Mouse (Mus musculus) embryonic facial prominence, embryonic 14.5 days (tissue): ENCODE measurements around the gene Cbx4. TPM values are rescaled to one million over a fixed set of nuclear protein-coding genes. Genes with fewer than 3 reads are reported as not detected.

Experiments used
- ATAC-seq: fragments of 200-750 bp; cut with Nextera tagmentation; 2 replicates; pipeline ENCODE4 v1.8.0; 2017; ENCODE audit warnings: low read depth, moderate number of reproducible peaks, moderate TSS enrichment
- DNase-seq: peaks from one replicate; pipeline ENCODE4 v3.0.0-alpha.2; 2015; ENCODE audit warnings: low spot score
- H3K27ac ChIP-seq: fragments of 300-500 bp; sonication (generic); replicated peaks from 2 replicates; pipeline ENCODE4 v1.5.1; 2014; ENCODE audit warnings: low read depth, mild to moderate bottlenecking, low read length, moderate library complexity
- H3K27me3 ChIP-seq: fragments of 300-500 bp; sonication (generic); replicated peaks from 2 replicates; pipeline ENCODE4 v1.6.1; 2014; ENCODE audit warnings: low read length; ENCODE audit not compliant: control insufficient read depth, insufficient read depth
- H3K36me3 ChIP-seq: fragments of 300-500 bp; sonication (generic); 2 replicates; pipeline ENCODE4 v1.6.1; 2014; ENCODE audit warnings: low read length, mixed read lengths; ENCODE audit not compliant: control insufficient read depth, insufficient read depth
- H3K4me1 ChIP-seq: fragments of 300-500 bp; sonication (generic); 2 replicates; pipeline ENCODE4 v1.6.1; 2014; ENCODE audit warnings: antibody characterized with exemption, low read length; ENCODE audit not compliant: control insufficient read depth, insufficient read depth
- H3K4me2 ChIP-seq: fragments of 300-500 bp; sonication (generic); 2 replicates; pipeline ENCODE4 v1.6.1; 2014; ENCODE audit warnings: low read depth, mild to moderate bottlenecking, low read length, moderate library complexity, mixed read lengths
- H3K4me3 ChIP-seq: fragments of 300-500 bp; sonication (generic); 2 replicates; pipeline ENCODE4 v1.5.1; 2014; ENCODE audit warnings: low read depth, mild to moderate bottlenecking, low read length
- H3K9ac ChIP-seq: fragments of 300-500 bp; sonication (generic); 2 replicates; pipeline ENCODE4 v1.6.1; 2014; ENCODE audit warnings: low read depth, mild to moderate bottlenecking, low read length, moderate library complexity, mixed read lengths
- H3K9me3 ChIP-seq: fragments of 300-500 bp; sonication (generic); 2 replicates; pipeline ENCODE4 v1.6.1; 2016; ENCODE audit warnings: low read length; ENCODE audit not compliant: control insufficient read depth
- WGBS: fragments of 180-500 bp; shearing (Covaris S2); extraction: QIAGEN DNeasy Blood & Tissue Kit; methylation state at CpG from one replicate; pipeline ENCODE4 v1.1.7; 2014; 5-methylcytosine and 5-hydroxymethylcytosine counted together
- polyA plus RNA-seq: library from polyadenylated mRNA; unstranded; fragments of >200 nt; fragmentation: Nextera tagmentation; extraction: Ambion mirVana; gene quantifications from 2 replicates; pipeline ENCODE4 v1.2.1, GENCODE M21; 2014

Gene Cbx4
- polyA plus RNA-seq, 1 experiment from 2014 or later: 11.0 TPM

- Histone ChIP-seq H3K27ac (peak overlapping the region; percentile 58), H3K36me3 (no peaks in the 10 kb centered on the region), H3K4me1 (peaks cover 36% of the 10 kb centered on the region), H3K4me2 (peak overlapping the region; percentile 99), H3K27me3 (peaks cover 84% of the 10 kb centered on the region), H3K9ac (peak overlapping the region; percentile 91), H3K9me3 (no peaks in the 10 kb centered on the region), H3K4me3 (peak overlapping the region; percentile 65)
- no peak for ATAC-seq
- WGBS: under 1% methylated on average over 38 of the region's 65 CpGs
- peak; percentile 55 for DNase-seq
Observed at GRCm38 (mm10) chr11:119056301-119057211, 29.5 kb downstream of the Cbx4 start.

- Histone ChIP-seq H3K27me3 (peaks cover 85% of the 10 kb centered on the region), H3K4me2 (peak overlapping the region; percentile 99), H3K36me3 (no peaks in the 10 kb centered on the region), H3K27ac (no peak overlapping the region), H3K9ac (peak overlapping the region; percentile 5; the same call in 1 of the 2 replicates), H3K4me1 (peaks cover 36% of the 10 kb centered on the region), H3K4me3 (peak overlapping the region; percentile 65), H3K9me3 (no peaks in the 10 kb centered on the region)
- DNase-seq (no peak), ATAC-seq (no peak)
- 2% methylated on average over 20 of the region's 32 CpGs for WGBS
Observed at GRCm38 (mm10) chr11:119055571-119056131, 30.4 kb downstream of the Cbx4 start.

- Histone ChIP-seq H3K9ac (peak overlapping the region; percentile 49; the same call in 1 of the 2 replicates), H3K27me3 (peaks cover 85% of the 10 kb centered on the region), H3K4me3 (peak overlapping the region; percentile 65), H3K9me3 (no peaks in the 10 kb centered on the region), H3K36me3 (no peaks in the 10 kb centered on the region), H3K4me1 (peaks cover 36% of the 10 kb centered on the region), H3K4me2 (peak overlapping the region; percentile 99), H3K27ac (no peak overlapping the region)
- 3% methylated on average over 43 of the region's 47 CpGs for WGBS
- no peak for ATAC-seq
- DNase-seq: no peak
Observed at GRCm38 (mm10) chr11:119054351-119055345, 31.4 kb downstream of the Cbx4 start.

GRCm38 (mm10) chr11:119053738-119054350, 32.2 kb downstream of the Cbx4 start:
- Histone ChIP-seq H3K27ac (no peak overlapping the region; the same call in 1 of the 2 replicates), H3K9me3 (no peaks in the 10 kb centered on the region), H3K4me1 (peaks cover 36% of the 10 kb centered on the region), H3K9ac (peak overlapping the region; percentile 49), H3K27me3 (peaks cover 85% of the 10 kb centered on the region), H3K36me3 (no peaks in the 10 kb centered on the region), H3K4me2 (peak overlapping the region; percentile 89), H3K4me3 (peak overlapping the region; percentile 38)
- DNase-seq: peak; percentile 55
- 0 out of 2 replicates have a peak, but pooled peaks have one; percentile 3 for ATAC-seq
- WGBS: 1% methylated on average over 34 of the region's 35 CpGs

GRCm38 (mm10) chr11:119053257-119053670, 32.8 kb downstream of the Cbx4 start:
- DNase-seq: peak; percentile 98
- under 1% methylated on average over 32 of the region's 42 CpGs for WGBS
- Histone ChIP-seq H3K4me3 (peak overlapping the region; percentile 38), H3K4me1 (peaks cover 31% of the 10 kb centered on the region), H3K4me2 (peak overlapping the region; percentile 89), H3K36me3 (no peaks in the 10 kb centered on the region), H3K9me3 (no peaks in the 10 kb centered on the region), H3K27me3 (peaks cover 85% of the 10 kb centered on the region), H3K27ac (peak overlapping the region; percentile 39), H3K9ac (peak overlapping the region; percentile 52)
- ATAC-seq: peak; percentile 96

- Histone ChIP-seq H3K36me3 (no peaks in the 10 kb centered on the region), H3K4me2 (peak overlapping the region; percentile 89), H3K4me1 (peaks cover 31% of the 10 kb centered on the region), H3K27me3 (peaks cover 85% of the 10 kb centered on the region), H3K4me3 (peak overlapping the region; percentile 38), H3K9ac (peak overlapping the region; percentile 52), H3K9me3 (no peaks in the 10 kb centered on the region), H3K27ac (peak overlapping the region; percentile 39)
- ATAC-seq: peak; percentile 53
- peak; percentile 86 for DNase-seq
- WGBS: 3% methylated on average over 13 of the region's 13 CpGs
Observed at GRCm38 (mm10) chr11:119052661-119053256, 33.3 kb downstream of the Cbx4 start.

- H3K9ac ChIP-seq: no peak overlapping the region
Observed at GRCm38 (mm10) chr11:119051927-119052660, 33.9 kb downstream of the Cbx4 start.

More at GRCm38 (mm10) chr11:119051927-119052660, 33.9 kb downstream of the Cbx4 start:
- no peaks in the 10 kb centered on the region for H3K9me3 ChIP-seq
- peak; percentile 81 for DNase-seq
- peaks cover 34% of the 10 kb centered on the region for H3K4me1 ChIP-seq
- H3K4me3 ChIP-seq: no peak overlapping the region
- H3K4me2 ChIP-seq: peak overlapping the region; percentile 89
- no peak for ATAC-seq
- WGBS: 3% methylated on average over 15 of the region's 15 CpGs
- H3K27me3 ChIP-seq: peaks cover 84% of the 10 kb centered on the region
- H3K27ac ChIP-seq: no peak overlapping the region
- H3K36me3 ChIP-seq: no peaks in the 10 kb centered on the region
